Mouse (Mus musculus): Measurements from ENCODE around the gene Olfr1367. TPM values are rescaled to one million over a fixed set of nuclear protein-coding genes. Genes with fewer than 3 reads are reported as not detected.

Olfr1367 gene
- not detected in 4 replicates for total RNA-seq (2023; ENCODE audit: inconsistent age)

DNA sequence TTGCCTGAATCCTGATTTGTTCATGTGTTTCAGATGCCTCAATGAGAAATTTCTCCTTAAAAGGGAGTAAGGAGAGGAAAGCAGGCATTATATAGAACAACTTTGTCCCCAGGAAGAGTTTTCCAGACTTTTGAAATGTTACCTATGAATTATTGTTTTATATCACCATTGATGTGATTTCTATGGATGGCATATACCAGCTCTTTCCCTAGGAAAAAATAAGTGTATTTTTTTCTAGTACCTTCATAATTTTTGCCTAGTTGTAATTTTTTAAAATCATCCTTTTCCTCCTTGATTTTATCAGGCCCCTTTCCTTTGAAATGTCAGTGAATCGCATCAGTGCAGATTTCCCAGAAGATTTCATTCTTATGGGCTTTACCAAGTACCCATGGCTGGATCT is at the start of gene Olfr1367:
TSS of gene Olfr1367 (plus strand) at position 301 of the 400 bp plus-strand sequence.

DNA sequence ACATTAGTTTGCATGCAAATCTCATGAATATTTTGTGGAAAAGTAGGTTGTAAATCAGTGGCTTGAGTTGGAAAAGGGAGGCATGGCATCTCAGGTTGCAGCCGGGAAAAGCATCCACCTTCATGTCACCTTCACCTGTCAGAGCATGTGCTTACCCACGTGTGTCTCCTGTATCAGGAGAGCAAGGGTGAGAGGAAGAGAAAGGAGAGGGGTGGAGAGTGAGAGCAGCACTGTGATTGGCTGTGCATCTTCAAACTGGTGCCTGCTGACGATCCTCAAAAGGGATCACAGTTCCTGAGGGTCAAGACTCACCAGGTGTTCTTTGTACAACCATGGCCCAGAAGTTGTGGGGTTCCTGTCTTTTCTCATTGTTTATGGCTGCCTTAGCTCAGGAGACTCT is 34.8 kb upstream of the Olfr1367 start, which contains the start of gene Gpx6:
TSS of gene Gpx6 (plus strand) at position 200 of the 400 bp plus-strand sequence.

DNA sequence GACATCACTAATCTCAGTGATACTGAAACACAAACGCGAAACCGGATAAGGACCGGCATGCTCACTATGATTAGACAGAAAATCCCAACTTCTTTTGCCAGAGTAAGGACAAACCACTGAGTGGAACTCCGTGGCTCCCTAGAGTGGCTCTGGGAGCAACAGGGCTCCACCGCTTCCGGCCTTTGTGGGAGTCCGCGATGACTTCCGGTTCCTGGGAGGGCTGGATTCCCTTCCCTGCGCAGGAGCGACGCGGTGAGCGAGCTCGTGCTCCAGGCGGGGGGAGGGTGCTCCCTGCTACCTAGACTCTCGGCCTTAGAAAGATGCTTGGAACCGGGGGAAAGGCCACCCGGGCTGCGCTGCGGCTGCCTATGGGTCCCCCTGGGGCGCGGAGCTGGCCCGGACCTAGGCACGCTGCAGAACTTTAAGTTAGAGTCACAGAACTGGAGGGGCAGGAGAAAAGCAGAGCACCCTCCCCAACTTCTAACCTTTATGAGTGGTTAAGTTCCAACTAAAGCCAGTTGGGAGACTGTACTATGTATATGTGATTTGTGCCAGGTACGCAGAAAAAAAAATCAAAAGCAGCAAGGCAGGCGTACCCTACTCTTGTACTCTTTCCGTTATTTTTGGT is 16.0 kb downstream of the Olfr1367 start, which contains the start of gene Zscan12:
TSS of gene Zscan12 (plus strand) at position 200 of the 628 bp plus-strand sequence.

Other genes starting within 250 kb of the Olfr1367 start
- gene Olfr1369-ps1, start 235.4 kb upstream of the Olfr1367 start, total RNA-seq (2023; ENCODE audit: inconsistent age): not detected in 4 replicates
- gene Olfr263, start 217.3 kb upstream of the Olfr1367 start, total RNA-seq (2023; ENCODE audit: inconsistent age): not detected in 4 replicates
- gene Olfr1368, start 201.0 kb upstream of the Olfr1367 start, total RNA-seq (2023; ENCODE audit: inconsistent age): not detected in 4 replicates
- gene Trim27, start 167.5 kb upstream of the Olfr1367 start, total RNA-seq (2023; ENCODE audit: inconsistent age): 81.9 to 88.7 TPM (median 84.6 TPM) in 4 replicates
- gene Gpx5, start 54.2 kb upstream of the Olfr1367 start, total RNA-seq (2023; ENCODE audit: inconsistent age): not detected in 4 replicates
- not detected in 4 replicates for gene Gpx6, start 34.8 kb upstream of the Olfr1367 start, total RNA-seq (2023; ENCODE audit: inconsistent age)
- 1.7 to 2.2 TPM (median 1.8 TPM) in 4 replicates for gene Zscan12, start 15.9 kb downstream of the Olfr1367 start, total RNA-seq (2023; ENCODE audit: inconsistent age)
- 53.7 to 61.2 TPM (median 58.4 TPM) in 4 replicates for gene Zkscan3, start 55.8 kb downstream of the Olfr1367 start, total RNA-seq (2023; ENCODE audit: inconsistent age)
- gene Pgbd1, start 94.1 kb downstream of the Olfr1367 start, total RNA-seq (2023; ENCODE audit: inconsistent age): 0.19 to 0.39 TPM (median 0.24 TPM) in 3 of 4 replicates, not detected in the other
- gene Zscan26, start 106.8 kb downstream of the Olfr1367 start, total RNA-seq (2023; ENCODE audit: inconsistent age): 36.7 to 39.7 TPM (median 37.9 TPM) in 4 replicates
- not detected in 4 replicates for gene Nkapl, start 121.6 kb downstream of the Olfr1367 start, total RNA-seq (2023; ENCODE audit: inconsistent age)
- not detected in 4 replicates for gene Zkscan4, start 132.0 kb downstream of the Olfr1367 start, total RNA-seq (2023; ENCODE audit: inconsistent age)
- gene Gm10065, start 132.5 kb downstream of the Olfr1367 start, total RNA-seq (2023; ENCODE audit: inconsistent age): not detected in 4 replicates
- gene AK157302, start 148.3 kb downstream of the Olfr1367 start, total RNA-seq (2023; ENCODE audit: inconsistent age): 3.9 to 5.8 TPM (median 5.4 TPM) in 4 replicates
- 17.1 to 23.9 TPM (median 22.6 TPM) in 4 replicates for gene Gm11273, start 154.5 kb downstream of the Olfr1367 start, total RNA-seq (2023; ENCODE audit: inconsistent age)
- gene Zkscan8, start 184.2 kb downstream of the Olfr1367 start, total RNA-seq (2023; ENCODE audit: inconsistent age): 11.4 to 14.0 TPM (median 12.5 TPM) in 4 replicates
- not detected in 4 replicates for gene Olfr1366, start 195.9 kb downstream of the Olfr1367 start, total RNA-seq (2023; ENCODE audit: inconsistent age)
- not detected in 4 replicates for gene Olfr1535, start 213.0 kb downstream of the Olfr1367 start, total RNA-seq (2023; ENCODE audit: inconsistent age)
- gene Olfr1364, start 234.8 kb downstream of the Olfr1367 start, total RNA-seq (2023; ENCODE audit: inconsistent age): not detected in 4 replicates